Mouse (Mus musculus): ENCODE measurements around the gene Dusp28.

Gene Dusp28

DNA sequence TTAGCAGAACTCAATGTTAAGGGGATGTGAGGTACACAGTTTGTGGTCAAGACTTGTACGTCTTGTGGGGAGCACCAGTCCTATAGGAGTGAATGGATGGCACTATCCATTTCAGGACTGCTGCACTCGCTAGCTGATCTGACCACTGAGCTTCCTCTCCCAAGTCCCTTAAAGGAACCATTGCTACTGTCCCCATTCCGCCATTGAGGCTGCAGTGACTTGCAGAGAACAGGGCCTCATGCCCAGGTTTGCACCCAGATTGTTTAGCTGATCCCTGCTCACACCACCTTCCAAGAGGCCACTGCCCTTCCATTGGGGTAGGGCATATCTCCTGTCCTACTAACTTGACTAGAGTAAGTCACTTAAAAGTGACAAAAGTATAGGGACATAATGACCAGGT is 1.9 kb downstream of the Dusp28 start:
- DNase-seq (ENCODE audit: low read depth): no peak

DNA sequence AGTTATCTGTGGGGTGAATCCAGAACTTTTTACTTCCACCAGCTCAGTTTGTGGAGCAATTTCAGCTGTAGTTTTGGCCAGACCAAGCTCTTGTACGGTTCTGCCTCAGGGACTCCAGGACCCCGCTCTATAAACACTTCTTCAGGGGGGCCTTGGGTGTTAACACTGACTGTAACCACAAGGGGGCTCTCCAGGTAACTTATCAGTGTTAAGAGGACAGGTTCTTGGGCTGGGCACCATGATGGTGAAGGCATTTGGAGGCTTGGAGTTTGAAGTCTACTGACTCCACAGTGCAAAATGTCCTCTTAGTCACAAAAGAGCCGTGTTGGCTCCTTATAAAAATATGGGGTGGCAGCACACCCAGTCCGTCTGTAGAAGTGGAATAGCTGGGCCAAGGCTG is 2.3 kb downstream of the Dusp28 start:
- peak; percentile 63 for DNase-seq (ENCODE audit: low read depth)

DNA sequence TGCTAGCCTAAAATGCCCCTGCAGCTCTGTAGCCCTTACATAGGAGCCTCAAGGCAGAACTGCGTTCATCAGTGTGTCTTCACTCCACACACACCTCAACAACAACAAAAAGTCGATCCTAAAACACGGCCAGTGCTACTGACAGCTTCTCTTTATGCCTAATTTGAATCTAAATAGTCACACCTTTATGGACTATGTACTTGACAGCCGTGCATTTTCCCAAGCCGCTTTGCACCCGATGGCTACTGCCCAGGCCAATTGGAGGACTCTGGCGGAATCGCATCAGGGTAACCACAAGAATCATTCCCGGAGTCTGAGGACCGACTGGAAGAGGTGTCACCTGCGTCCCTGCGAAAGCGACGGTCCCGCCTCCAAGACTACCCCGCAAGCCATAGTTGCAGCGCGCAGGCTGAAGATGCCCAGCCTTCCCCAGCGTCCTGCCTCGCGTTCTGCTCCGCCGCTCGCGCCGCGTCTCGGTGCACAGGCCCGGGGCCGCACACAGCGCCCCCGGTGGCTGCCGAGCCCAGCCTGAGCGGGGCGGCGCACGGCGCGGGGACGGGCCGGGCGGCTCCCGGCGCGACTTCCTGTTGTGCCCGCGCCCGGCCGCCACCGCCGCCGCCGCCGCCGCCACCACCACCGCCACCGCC is 3.6 kb downstream of the Dusp28 start, which contains the start of gene Rnpepl1:
Gene Rnpepl1, plus strand, starts transcription at position 545 of the 647 bp plus-strand sequence.
- DNase-seq (ENCODE audit: low read depth): peak; percentile 59

DNA sequence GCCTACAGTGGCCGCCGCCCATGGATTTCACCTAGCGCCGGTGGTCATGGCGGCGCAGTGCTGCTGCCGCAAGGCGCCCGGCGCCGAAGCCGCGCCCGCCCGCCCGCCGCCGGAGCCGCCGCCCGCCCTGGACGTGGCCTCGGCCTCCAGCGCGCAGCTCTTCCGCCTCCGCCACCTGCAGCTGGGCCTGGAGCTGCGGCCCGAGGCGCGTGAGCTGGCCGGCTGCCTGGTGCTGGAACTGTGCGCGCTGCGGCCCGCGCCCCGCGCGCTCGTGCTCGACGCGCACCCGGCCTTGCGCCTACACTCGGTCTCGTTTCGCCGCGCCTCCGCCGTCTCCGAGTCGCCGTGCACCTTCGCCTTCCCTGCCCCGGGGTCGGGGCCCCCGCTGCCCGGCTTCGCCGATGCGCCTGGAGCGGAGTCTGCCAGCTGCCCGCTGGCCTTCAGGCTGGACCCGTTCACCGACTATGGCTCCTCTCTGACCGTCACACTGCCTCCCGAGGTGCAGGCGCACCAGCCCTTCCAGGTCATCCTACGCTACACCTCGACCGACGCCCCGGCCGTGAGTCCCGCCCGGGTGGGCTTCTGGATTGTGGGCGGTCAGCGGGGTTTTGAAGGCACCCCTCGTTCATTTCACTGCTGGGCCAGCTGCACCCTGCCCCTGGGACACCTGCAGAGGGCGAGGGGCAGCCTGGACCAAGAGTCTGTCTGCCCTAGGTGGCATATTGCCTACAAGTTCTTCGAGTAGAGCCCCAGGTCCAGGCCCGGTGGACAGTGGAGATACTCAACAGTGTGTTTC is 4.3 kb downstream of the Dusp28 start:
- DNase-seq (ENCODE audit: low read depth): peak; percentile 28

DNA sequence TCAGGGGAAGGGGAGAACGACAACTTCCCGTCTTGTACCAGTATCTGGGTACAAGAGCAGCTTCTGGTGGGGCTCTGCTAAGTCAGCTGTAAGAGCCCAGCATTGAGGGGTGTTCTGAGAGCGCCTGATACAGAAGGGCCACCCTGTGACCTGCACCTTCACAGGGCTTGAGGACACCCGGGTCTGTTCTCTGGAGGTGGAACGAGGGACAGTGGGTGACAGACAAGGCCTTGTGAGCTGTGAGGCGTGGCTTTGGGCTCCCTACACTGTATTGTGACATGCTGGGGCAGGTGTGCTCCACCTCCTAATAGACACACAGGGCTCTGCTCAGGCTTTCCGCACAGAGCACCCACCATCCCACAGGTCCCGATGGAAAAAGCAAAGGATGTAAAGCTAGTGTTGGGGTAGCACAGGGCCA is 4.9 kb downstream of the Dusp28 start:
- no peak for DNase-seq (ENCODE audit: low read depth)

DNA sequence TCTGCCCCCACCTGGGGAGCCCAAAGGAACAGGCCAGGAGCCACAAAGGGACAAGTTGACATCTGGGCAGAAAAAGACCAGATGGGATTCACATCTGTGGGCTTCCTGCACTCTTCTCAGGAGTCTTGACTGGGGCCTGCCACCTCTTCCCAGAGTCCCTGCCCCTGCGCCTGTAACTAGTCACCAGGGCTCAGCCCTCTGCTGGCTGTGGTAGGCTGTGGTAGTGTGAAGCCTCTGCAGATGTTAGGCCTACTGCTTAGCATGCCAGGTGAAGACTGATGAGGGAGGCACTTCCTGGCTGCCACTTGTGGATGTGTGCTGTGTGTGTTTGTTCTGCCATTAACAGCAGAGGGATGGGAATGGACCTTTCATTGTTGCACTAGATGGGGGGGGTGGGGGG is 5.5 kb downstream of the Dusp28 start:
- peak; percentile 31 for DNase-seq (ENCODE audit: low read depth)

DNA sequence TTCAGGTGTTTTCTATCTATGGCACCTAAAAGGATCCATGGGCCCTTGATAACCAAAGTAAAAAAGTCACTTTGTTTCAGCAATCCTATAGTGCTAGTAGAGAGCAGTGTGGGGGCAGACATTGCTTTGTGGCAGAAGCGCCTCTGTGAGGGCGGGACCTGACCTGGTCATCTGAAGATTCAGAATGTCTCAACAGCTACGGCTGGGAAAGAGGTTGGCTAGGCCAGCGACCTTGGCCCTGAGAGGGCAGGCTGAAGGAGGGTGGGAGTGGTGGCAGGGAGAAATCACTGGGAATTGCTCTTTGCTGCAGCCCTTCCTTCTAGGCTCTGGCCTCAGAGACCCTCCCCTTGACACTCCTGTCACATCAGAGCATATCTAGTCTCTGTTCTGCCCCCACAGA is 7.5 kb downstream of the Dusp28 start:
- no peak for DNase-seq (ENCODE audit: low read depth)

DNA sequence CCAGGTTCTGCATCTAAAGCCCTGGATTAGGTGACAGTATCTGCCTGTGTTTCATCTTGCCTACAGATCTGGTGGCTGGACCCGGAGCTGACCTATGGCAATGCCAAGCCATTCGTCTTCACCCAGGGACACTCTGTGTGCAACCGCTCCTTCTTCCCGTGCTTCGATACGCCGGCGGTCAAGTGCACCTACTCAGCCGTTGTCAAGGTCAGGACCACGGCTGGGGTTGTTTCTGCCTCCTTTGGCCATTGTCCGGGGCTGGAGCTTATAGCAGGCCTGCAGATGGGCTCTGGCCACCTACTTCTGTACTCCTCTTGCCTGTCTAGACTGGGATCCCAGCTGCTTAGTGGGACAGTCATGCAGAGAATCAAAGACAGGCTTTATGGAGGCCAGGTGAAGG is 8.2 kb downstream of the Dusp28 start:
- DNase-seq (ENCODE audit: low read depth): no peak

DNA sequence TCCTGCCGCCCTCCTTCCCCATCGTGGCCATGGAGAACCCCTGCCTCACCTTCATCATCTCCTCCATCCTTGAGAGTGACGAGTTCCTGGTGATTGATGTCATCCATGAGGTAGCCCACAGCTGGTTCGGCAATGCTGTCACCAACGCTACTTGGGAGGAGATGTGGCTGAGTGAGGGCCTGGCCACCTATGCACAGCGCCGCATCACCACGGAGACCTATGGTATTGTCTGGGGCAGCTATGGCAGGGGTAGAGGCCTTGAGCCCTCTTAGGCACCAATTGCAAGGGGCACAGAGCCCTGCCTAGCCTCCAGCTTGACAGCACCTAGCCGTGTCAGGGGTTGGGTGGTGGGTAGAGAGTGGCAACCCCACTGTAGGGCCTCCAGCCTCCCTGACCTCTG is 9.9 kb downstream of the Dusp28 start:
- DNase-seq (ENCODE audit: low read depth): no peak

DNA sequence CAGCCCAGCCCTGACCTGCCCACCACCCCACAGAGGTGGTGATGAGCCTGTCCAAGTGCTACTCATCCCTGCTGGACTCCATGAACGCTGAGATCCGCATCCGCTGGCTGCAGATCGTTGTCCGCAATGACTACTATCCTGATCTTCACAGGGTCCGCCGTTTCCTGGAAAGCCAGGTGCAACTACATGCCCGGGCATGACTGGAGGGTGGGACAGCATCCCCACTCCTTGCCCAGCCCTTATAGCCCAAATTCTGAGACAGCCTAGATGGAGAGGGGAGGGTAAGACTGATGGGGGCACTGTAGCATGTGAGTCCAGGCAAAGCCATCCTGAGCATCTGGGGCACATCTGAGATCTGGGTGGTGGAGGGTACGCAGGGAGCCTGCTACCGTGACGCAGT is 12.4 kb downstream of the Dusp28 start:
- no peak for DNase-seq (ENCODE audit: low read depth)

DNA sequence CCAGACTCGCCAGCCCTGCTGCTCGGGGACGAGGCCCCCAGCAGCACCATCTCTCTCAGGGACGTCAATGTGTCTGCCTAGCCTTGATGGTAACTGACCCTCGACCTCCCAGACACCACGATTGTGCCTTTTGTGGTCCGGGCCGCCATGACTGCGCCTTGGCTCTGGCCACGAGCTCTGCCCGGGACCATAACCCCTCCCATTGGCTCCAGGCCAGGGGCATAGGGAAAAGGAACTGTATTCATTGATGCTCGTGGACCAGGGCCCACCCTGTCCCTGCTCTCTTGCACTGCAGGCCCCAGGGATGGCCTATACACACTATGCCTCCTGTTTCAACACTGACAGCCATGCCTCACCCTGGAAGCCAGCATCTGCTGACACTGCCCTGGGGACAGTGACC is 13.0 kb downstream of the Dusp28 start:
- DNase-seq (ENCODE audit: low read depth): peak; percentile 6

DNA sequence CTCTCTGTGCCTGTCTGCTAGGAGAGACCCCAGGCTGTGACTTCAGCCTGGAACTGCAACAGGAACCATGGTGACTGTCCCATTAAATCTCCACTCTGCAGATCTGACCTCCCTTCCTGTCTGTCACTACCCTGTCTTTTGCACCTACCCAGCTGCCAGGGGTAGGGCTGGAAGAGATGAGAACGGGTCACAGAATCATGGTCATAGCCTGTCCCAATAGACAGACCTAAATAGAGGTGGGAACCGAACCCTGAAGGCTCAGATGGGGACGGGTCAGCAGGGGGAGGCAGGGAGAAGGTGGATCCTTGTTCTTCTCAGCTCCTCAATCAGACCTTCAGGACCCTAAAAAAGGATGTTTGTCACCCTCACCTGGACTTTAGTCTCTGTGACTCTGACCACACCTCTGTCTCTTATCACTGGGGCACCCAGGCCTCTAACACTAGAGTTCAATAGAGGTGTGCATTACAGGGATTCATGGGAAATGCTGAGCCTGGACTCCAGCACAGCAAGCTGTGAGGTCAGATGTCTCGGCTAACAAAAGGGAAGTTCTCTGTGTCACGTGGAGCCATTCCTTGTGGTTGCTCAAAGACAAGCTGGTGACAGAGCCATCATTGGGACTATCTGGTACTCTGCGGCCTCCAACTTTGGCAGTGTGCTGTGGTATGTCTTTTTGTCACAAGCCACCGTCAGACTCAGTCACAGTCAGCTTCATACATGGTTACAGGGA is 13.9 kb downstream of the Dusp28 start:
- DNase-seq (ENCODE audit: low read depth): peak; percentile 33

DNA sequence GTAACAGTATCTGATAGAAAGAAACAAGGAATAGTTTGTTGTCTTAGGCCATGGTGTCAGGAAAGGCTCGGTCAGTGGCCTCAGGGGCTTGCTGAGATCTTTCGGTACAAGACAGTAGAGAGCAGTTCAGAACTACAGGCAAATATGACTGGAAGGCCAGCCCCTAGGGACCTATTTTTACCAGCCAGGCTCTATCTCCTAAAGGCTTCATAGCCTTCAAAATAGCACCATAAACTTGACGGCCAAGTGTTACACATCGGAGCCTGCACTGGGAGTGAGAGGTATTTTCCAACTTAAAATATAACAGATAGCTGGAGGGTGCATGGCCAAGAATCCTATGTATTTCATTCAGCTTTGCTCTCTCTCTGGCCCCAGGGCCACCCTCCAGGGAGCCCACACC is 14.7 kb downstream of the Dusp28 start:
- no peak for DNase-seq (ENCODE audit: low read depth)

DNA sequence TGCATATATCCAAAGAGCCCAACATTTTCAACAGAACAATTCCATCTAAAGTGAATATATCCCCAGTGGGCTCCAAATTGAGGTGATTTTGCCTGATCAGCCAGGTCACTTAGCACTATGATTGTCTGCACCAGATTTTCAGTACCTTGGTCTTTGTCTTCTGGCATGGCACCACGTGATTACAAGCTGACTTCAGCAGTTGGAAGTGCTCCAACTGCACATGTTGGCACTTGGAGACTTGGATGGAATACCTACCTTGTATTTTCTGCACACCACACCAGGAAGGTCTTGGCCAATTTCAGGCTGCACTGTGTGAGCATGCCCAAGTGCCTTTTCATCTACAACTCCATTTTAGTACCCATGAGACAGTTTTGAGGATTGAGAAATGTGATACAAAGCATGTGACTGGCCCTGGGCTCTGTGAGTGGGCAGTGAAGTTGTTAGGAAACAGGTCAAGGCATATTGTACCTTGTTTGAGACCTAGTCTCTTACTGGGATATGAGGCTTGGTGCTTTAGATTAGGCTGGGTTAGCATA is 23.5 kb downstream of the Dusp28 start:
- no peak for DNase-seq (ENCODE audit: low read depth)

DNA sequence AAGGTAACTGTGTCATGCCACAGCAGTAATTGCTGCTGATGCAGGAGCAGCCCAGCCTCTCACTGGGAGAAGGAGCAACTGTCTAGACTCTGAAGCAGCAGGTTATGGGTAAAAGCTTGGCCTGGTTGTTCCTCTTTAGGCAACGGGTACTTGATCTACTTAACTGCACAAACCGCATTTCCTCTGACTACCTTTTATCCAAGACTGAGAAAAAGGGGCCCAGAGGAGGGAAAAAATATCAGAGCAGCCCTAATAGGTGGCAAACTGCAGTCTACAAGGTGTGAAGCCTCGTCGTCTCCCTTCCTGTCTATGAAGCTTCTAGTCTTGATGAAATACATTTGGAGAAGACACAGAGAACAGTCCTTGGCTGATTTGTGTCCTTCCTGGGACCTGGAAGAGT is 26.8 kb downstream of the Dusp28 start:
- DNase-seq (ENCODE audit: low read depth): peak; percentile 56

DNA sequence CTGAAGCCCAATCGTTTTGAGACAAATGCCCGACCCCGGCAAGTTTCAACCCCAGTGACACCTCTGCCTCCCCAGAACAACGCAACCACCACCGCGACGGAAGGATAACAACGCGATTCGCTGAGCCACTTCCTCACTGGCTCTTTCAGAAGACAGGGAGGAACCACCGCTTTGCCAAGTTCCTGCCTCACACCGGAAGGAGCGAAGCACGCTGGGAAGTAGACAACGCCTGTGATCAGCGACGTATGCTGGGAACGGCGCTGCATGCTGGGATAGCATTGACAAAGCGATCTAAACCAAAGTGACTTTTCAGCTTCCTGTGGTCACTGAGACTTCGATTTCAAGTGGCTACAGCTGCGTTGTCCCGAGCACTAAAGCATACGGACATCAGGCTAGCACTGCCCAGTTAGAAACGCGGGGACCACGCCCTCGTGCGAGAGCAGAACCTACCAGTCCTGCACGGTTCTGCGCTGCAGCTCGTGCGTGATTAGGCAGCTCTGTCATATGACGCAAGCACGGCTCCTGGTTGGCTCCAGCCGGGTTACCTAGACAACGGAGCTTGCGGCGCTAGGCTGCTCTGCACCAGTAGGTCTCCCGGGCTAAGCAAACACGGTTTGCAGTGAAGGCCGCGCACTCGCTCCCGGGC is 27.5 kb downstream of the Dusp28 start, which contains the start of gene Capn10:
Gene Capn10, plus strand, starts transcription at position 195 of the 646 bp plus-strand sequence.
- peak; percentile 99 for DNase-seq (ENCODE audit: low read depth)

DNA sequence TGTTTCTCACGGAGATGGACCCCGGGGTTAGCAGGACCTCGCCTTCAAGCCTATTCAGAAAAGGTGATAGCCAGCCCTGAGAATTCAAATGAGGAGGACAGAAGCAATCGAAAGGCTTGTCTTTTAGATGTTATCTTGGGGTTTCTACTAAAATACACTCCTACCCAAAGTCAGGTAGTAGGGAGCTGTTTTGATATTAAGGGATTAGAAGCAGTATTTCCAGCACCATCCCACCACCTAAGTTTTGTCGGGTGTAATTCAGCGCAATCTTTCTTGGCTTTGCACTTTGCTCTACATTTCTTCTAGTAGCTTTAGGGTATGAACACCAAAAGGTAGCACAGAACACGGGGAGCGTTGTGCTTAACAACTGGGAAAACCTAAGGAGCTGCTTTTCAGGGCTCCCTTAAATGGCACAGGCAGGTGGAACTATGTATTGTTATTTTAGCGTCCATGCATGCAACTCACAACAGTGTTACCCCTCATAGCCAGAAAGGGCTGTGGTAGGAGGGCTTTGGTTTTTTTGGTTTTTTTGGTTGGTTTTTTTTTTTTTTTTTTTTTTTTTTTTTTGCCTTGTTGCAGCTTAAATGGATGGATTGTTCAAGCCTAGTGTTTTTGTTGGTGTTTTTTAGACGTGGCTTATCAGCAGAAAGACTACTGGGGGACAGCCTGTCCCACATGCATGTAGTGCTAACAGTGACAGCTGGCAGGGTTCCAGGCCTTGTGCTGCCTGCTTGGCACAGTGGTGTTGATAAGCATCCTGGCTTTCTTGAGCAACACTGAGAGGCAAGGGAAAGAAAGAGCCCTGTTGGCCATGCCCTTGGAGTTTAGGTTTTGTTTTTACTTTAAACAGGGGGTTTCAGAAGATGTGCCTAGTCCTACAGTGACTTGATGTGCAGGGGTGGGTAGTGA is 28.5 kb downstream of the Dusp28 start:
- DNase-seq (ENCODE audit: low read depth): peak; percentile 86

DNA sequence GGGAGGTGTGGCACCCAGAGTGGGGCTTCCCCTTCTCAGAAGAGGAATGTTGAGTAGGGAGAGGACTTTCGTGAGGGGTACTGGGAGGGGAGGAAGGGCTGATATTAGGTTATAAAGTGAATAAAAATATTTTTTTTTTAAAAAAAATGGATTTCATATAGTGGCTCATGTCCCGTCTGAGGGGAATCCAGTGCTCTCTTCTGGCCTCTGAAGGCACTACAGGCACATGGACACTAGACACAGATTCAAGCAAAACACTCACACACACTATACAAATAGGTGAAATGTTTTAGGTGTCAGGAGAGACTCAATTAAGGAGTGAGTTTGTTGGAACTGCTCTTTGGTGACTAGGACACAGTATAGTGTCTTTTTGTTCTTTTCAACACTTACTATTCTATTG is 29.2 kb downstream of the Dusp28 start:
- DNase-seq (ENCODE audit: low read depth): peak; percentile 33

DNA sequence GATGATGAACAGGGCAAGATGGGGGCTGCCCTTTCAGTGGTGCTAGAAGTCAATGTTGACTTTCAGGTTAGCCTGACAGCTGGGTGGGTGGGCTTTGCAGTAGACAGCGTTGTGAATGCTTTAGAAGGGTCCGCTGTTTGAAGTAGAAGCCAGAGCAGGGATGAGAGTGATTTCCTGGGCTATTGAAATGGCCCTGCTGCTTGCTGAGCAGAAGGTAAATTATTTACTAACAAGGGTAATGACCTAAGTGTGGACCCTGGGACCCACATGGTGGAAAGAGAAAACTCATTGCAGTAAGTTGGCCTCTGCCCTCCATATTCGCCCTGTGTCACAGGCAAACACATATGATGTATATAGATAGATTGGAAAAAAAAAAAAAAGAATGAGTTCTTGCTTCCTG is 29.7 kb downstream of the Dusp28 start:
- DNase-seq (ENCODE audit: low read depth): no peak

DNA sequence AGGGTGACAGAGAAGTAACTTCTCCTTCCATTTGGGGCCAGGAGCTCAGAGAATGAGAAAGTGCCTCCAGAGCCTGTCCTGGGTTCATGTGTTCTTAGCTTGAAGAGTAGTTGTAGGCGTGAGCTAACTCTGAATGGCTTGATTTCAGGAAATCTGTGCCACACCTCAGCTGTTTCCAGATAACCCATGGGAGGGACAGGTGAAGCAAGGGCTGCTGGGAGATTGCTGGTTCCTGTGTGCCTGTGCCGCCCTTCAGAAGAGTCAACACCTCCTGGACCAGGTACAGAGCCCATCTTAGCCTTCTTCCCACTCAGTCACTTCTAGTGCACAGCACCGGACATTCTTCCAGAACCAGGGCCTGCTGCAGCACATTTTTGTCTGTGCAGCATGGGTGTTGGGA is 31.0 kb downstream of the Dusp28 start:
- DNase-seq (ENCODE audit: low read depth): no peak

DNA sequence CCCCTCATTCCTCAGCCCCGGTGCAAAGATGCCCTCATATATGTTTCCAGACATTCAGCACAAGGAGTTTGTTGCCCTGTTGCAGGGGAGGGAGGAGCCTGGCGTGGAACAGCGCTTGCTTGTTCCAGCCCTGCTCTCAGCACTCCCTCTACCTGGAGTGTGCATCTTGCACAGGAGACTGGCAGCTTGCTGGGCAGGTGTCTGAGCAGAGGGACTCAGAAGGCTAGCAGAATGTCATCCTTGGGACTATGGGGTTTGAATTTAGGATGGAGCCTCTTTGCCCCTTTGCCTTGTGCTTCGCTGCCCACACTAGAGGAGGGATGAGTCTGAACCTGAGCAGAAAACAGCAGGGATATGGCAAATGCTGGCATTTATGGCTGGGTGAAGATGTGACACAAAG is 33.0 kb downstream of the Dusp28 start:
- no peak for DNase-seq (ENCODE audit: low read depth)

Measured in 416B (cell line).